Mouse (Mus musculus) left cerebral cortex, postnatal 25 days (tissue): ENCODE measurements at regions not wholly inside any gene's neighbourhood (a gene's known extent, or its start where the extent isn't known, plus 50 kb on each side); places are given as distances from the start of the nearest gene placed in this dataset.

Experiments
- DNase-seq, 2 experiments: peaks; one replicate each; pipeline ENCODE4 v3.0.0; 2022; ENCODE audit warnings: low spot score in 2 of 2, mixed read lengths in 1 of 2
- intact Hi-C: fragments of 180-260 bp; cut with DNase I; formaldehyde crosslinking; loops from one replicate; pipeline ENCODE4 v1.15.1; 2025

DNA sequence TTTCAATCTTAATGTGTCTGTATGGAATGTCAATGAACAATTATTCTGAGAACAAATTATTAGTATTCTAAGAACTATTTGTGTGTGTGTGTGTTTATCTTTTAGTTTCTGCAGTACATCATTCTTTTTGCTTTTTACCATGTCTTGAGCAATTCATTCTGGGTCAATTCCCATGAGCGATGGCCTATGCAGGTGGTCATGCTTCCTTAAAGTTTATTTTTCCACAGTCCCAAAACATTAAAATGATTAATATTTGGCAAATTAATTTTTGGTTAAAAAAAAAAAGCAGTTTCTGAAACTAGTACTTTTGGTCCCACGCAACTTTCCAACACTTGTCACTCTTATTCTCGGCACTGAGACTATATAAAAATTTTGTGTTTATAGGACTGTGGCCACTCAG lies 416.8 kb upstream of the Rgmb start:
- intact Hi-C loops, result no loop called here
- no peak for DNase-seq

- DNase-seq, result no peak
- intact Hi-C loops, result no loop called here
Measured at GRCm38 (mm10) chr17:16221253-16221652, 390.4 kb upstream of the Rgmb start.

- intact Hi-C loops, result no loop called here
- no peak for DNase-seq
Measured at GRCm38 (mm10) chr17:16219675-16220566, 389.1 kb upstream of the Rgmb start.

DNA sequence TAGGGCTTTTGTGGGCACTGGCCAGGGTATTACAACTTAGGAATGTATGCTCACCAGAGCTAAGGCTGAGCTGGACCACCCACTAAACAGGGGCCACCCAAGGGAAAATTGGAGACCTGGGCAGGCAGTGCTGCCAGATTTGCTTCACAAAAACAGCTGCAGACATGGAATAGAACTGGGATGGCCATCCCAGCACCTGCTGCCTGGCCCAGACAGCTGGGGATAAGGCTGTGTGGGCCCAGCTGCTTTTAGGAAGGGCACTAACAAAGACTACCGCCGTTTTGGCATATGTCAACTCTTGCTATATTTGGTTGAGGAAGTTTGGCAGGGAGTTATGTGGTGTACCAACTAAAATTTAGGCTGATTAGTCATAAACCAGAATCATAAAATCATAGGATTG lies 387.8 kb upstream of the Rgmb start:
- peak in 1 of 2 experiments; percentile 1 for DNase-seq
- intact Hi-C loops, result no loop called here

DNA sequence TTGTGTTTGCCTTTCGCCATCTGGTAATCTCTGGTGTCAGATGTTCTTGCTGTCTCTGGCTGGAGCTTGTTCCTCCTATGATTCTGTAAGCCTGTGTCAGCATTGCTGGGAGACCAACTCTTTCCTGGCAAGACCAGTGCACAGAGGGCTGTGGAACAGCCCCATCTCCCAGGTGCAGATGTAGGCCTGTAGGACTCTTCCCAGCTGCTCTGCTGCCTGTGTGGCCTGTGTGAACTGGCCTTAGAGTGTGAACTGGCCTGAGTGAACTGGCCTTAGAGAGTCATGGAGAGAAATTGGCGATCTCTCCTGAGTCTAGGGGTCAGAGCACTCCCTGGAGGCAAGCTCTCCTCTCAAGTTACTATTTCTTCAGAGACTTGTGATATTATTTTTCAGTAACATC lies 386.0 kb upstream of the Rgmb start:
- no peak for DNase-seq
- intact Hi-C loops, result no loop called here

DNA sequence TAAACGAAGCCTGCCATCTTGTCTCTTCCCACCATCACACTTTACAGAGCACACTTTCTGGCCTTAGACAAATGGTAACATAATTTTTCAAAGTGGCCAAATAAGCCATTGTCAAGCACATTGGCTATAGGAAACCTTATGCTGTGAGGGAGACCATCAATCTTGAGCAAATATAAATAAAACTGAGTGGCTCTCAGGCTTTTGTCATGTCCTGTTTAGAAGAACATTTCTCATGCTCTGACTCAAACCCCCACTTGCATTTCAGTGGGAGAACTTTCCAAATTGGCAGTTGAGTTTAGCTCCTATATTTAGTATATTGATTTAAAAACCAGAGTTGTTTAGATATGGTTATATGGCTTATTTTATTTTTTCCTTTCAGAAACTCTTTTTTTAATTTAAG lies 362.8 kb upstream of the Rgmb start:
- no peak for DNase-seq
- intact Hi-C loops, result no loop called here

DNA sequence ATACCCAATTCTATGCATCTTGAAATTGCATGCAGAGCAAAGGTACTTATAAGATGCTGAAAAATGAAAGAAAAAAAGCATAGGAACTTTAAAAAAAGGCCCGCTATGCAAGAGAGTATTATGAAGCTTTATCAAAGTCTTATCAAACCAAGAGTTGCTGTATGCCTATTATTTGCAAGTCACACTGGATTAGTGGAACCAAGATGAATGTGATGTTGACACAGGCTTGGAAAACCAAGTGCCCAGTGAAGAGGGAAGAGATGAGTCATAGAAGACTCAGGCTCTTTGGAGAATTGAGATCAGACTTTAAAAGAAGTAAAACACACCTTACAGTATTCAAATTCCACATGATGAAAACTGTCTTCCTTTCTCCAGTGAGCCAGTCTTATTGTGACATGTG lies 350.0 kb upstream of the Rgmb start:
- no peak for DNase-seq
- intact Hi-C loops, result no loop called here

DNA sequence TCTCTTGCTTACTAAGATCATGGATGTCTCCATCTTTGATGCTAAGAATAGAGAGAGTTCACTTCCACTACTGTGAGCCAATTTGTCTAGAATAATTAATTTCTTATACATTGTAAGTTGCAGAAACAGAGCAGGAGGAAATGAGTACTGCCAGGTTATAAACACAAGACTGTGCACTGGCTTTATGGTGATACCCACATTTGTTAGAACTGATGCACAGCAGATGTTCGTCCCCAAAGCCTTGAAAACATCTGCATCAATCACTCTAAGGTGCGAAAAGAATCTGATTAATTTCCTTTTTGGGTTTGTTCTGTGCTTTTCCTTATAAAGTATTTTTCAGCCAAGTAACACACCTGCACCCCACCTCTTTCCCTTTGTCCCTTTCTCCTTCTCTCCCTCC lies 347.3 kb upstream of the Rgmb start:
- DNase-seq, result no peak
- intact Hi-C loops, result no loop called here

GRCm38 (mm10) chr17:16176782-16177510 lies 346.1 kb upstream of the Rgmb start:
- intact Hi-C loops, result no loop called here
- DNase-seq, result peak; percentile 2 to 3

- no peak for DNase-seq
- intact Hi-C loops, result no loop called here
Measured at GRCm38 (mm10) chr17:16173568-16174105, 342.8 kb upstream of the Rgmb start.

DNA sequence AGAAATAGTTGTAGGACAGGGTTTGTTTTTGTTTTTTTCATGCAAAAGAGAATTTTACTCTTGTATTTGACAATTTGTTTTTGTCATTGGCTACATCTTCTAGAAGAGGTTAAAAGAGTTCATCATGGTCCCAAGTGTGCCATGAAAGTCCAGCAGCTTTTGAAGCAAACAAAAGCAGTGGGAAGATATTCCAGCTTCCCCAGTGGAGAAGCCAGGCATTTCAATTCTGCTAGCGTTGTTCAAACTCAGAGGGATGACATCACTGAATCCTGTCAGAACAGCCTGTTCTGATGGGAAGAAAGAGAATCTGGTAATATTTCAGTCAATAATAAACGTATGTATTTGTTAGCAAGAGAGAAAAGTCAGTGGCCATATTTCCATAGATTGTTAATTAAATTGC lies 335.9 kb upstream of the Rgmb start:
- intact Hi-C loops, result no loop called here
- DNase-seq, result no peak

GRCm38 (mm10) chr17:16158119-16158518 lies 327.3 kb upstream of the Rgmb start:
- intact Hi-C loops, result no loop called here
- no peak for DNase-seq

DNA sequence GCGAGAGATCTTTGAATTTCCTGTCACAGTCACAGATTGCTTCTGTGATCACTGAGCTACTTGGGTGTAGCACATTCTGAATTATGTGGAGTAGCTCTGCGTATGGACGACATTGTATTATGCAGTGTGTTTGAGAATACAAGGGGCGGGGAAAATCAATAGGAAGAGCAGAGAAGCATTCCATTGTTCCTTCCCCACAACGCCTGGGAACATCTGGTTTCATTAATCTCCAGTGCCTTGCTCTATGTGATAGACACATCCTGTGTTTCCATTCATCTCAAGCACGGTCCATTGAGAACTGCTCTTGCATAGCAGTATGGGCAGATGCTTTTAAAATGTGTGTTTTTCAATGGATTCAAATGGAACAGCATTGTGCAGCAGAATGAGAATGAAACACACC lies 326.9 kb upstream of the Rgmb start:
- intact Hi-C loops, result no loop called here
- DNase-seq, result no peak

DNA sequence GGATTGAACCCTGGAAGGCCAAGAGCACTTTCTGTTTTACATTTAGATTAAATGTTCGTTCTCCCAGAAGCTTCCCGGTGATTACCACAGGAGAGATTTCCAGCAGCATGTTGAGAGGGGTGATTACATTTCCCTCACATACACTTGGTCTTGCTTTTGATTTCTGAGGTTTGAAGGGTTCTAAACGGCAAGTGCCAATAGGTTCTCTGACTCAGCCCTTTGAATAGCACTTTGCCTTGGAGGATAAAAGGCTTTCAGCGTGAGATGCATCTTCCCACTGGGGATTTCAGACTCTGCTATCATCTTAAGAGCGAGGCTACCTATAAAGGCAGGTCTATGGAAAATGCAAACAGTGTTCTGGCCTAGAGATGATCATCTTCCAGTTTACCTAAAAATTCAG lies 326.3 kb upstream of the Rgmb start:
- intact Hi-C loops, result no loop called here
- no peak for DNase-seq

DNA sequence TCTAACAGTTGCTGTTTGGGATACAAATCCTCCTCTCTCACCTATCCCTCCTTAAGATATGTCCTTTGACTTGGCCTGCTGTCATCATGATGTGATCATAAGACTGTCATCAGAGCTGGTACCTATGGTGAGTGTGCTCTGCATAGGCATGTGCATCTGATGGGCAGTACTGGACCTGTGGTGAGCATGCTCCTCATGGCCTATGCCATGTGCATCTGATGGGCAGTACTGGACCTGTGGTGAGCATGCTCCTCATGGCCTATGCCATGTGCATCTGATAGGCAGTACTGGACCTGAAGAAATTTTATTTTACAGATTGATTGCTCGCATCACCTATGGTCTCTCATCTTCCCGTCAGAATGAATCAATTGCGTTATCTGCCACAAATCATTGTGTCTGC lies 325.8 kb upstream of the Rgmb start:
- intact Hi-C loops, result no loop called here
- DNase-seq, result no peak

- intact Hi-C loops, result no loop called here
- DNase-seq, result no peak
Measured at GRCm38 (mm10) chr17:16155587-16155986, 324.7 kb upstream of the Rgmb start.
